11 mouse cellular contexts compared by ENCODE assay signal in the genomic region with DNA sequence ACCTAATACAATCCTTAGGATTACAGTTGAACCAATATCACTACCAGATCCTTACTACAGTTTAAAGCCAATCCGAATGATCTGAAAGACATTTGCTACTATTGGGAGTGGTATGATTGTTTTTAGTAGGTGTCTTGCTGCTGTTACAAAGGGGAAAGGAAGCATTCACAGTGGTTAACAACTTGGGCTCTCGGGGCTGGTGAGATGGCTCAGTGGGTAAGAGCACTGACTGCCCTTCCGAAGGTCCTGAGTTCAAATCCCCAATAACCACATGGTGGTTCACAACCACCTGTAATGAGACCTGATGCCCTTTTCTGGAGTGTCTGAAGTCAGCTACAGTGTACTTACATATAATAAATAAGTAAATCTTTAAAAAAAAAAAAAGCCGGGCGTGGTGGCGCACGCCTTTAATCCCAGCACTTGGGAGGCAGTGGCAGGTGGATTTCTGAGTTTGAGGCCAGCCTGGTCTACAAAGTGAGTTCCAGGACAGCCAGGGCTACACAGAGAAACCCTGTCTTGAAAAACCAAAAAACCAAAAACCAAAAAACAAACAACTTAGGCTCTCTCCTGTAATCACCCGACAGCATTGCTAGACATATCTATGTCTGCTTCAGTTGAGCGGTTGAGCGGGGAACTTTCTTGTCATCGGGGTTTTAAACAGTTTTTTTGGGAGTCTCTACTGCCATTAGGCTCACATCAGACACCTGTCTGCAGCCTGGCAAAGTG. TPM values are rescaled to one million over a fixed set of nuclear protein-coding genes. Genes with fewer than 3 reads are reported as not detected.
DNase-seq lines count a peak whose midpoint lies in the region; ATAC-seq and TF ChIP-seq lines count a peak whose summit lies in the region.
"Not testable (repeated sequence)": the region's sequence is repeated elsewhere in the genome, so short reads cannot be mapped to it uniquely, and the experiment has no call there.
"Had no signal": no experiment of that assay in that cellular context is flagged by ENCODE, and none has a peak within 500 bp of the region (broad histone marks: within the 10 kb centered on the region; RNA-seq: fewer than 3 reads in every experiment).

No protein-coding gene starts in this region.

- TF ChIP-seq CTCF in forebrain, postnatal 0 days (IDR thresholded peaks at IDR 0.05; ENCODE audit: low read depth): not testable (repeated sequence)

- H3K27ac ChIP-seq in forebrain, postnatal 0 days (ENCODE audit: low read depth, low read length): peak overlapping the region; percentile 80
- peak overlapping the region; percentile 65; the same call in 1 of the 2 replicates for H3K27ac ChIP-seq in heart, embryonic 15.5 days
- peak overlapping the region; percentile 85 for H3K27ac ChIP-seq in hindbrain, embryonic 15.5 days (replicated peaks)
- peak overlapping the region; percentile 94 for H3K27ac ChIP-seq in liver, embryonic 11.5 days (ENCODE audit: low read depth, low read length)
- peak overlapping the region; percentile 77 for H3K27ac ChIP-seq in midbrain, embryonic 15.5 days
- peak overlapping the region; percentile 52; the same call in 1 of the 2 replicates for H3K27ac ChIP-seq in stomach, embryonic 14.5 days (ENCODE audit: low read length)

- H3K4me1 ChIP-seq in erythroblast, embryonic 14.5 days (ENCODE audit: control insufficient read depth): peaks cover 42% of the 10 kb centered on the region
- peaks cover 16% of the 10 kb centered on the region; the same call in 1 of the 2 replicates for H3K4me1 ChIP-seq in forebrain, postnatal 0 days (ENCODE audit: insufficient read depth)
- peaks cover 21% of the 10 kb centered on the region for H3K4me1 ChIP-seq in heart, embryonic 15.5 days (replicated peaks)
- peaks cover 35% of the 10 kb centered on the region for H3K4me1 ChIP-seq in hindbrain, embryonic 15.5 days (replicated peaks)
- peaks cover 31% of the 10 kb centered on the region for H3K4me1 ChIP-seq in liver, embryonic 11.5 days (replicated peaks; ENCODE audit: control insufficient read depth, insufficient read depth, low read length)
- peaks cover 28% of the 10 kb centered on the region for H3K4me1 ChIP-seq in midbrain, embryonic 15.5 days
- H3K4me1 ChIP-seq in stomach, embryonic 14.5 days (ENCODE audit: control insufficient read depth, insufficient read depth, low read length): not testable (repeated sequence)

- H3K4me3 ChIP-seq in erythroblast, embryonic 14.5 days (replicated peaks): peak overlapping the region; percentile 49
- not testable (repeated sequence) for H3K4me3 ChIP-seq in forebrain, postnatal 0 days (ENCODE audit: low read depth, low read length); heart, embryonic 15.5 days; hindbrain, embryonic 15.5 days; midbrain, embryonic 15.5 days; stomach, embryonic 14.5 days (ENCODE audit: low read depth, low read length)
- peak overlapping the region; percentile 21; the same call in 1 of the 2 replicates for H3K4me3 ChIP-seq in liver, embryonic 11.5 days (ENCODE audit: low read depth, low read length)

- H3K9me3 ChIP-seq in erythroblast, embryonic 14.5 days (ENCODE audit: control insufficient read depth, low read length); forebrain, postnatal 0 days (ENCODE audit: low read length); heart, embryonic 15.5 days (replicated peaks); hindbrain, embryonic 15.5 days; liver, embryonic 11.5 days (ENCODE audit: control insufficient read depth, low read length); midbrain, embryonic 15.5 days; stomach, embryonic 14.5 days (ENCODE audit: control insufficient read depth, low read depth, low read length): not testable (repeated sequence)

- not testable (repeated sequence) for DNase-seq in forebrain, postnatal 0 days; liver, embryonic 11.5 days (ENCODE audit: low spot score)

- H3K27me3 ChIP-seq in erythroblast, embryonic 14.5 days (ENCODE audit: control insufficient read depth); forebrain, postnatal 0 days (ENCODE audit: insufficient read depth, low read length); heart, embryonic 15.5 days; hindbrain, embryonic 15.5 days; liver, embryonic 11.5 days (replicated peaks; ENCODE audit: control insufficient read depth, insufficient read depth, low read length); midbrain, embryonic 15.5 days (replicated peaks); stomach, embryonic 14.5 days (ENCODE audit: control insufficient read depth, insufficient read depth, low read length): not testable (repeated sequence)

- ATAC-seq in forebrain, postnatal 0 days; heart, embryonic 15.5 days (replicated peaks; ENCODE audit: insufficient number of reproducible peaks, insufficient read depth, low FRiP score, low read depth); hindbrain, embryonic 15.5 days (ENCODE audit: low FRiP score, low read depth); liver, embryonic 11.5 days (replicated peaks; ENCODE audit: low FRiP score); midbrain, embryonic 15.5 days (replicated peaks); stomach, embryonic 14.5 days (ENCODE audit: insufficient number of reproducible peaks, insufficient read depth, low FRiP score, low read depth): not testable (repeated sequence)
- peak; percentile 16 for ATAC-seq in megakaryocyte progenitor cell, adult 5-6 weeks (replicated peaks; ENCODE audit: poor library complexity)

- WGBS in forebrain, postnatal 0 days: 88% methylated on average over 11 of the region's 11 CpGs
- WGBS in heart, embryonic 15.5 days: 85% methylated on average over 11 of the region's 11 CpGs
- WGBS in hindbrain, embryonic 15.5 days: 87% methylated on average over 11 of the region's 11 CpGs
- 75% methylated on average over 11 of the region's 11 CpGs for WGBS in liver, embryonic 11.5 days
- WGBS in midbrain, embryonic 15.5 days: 87% methylated on average over 11 of the region's 11 CpGs
- 89% methylated on average over 11 of the region's 11 CpGs for WGBS in stomach, embryonic 14.5 days

- H3K4me2 ChIP-seq in forebrain, postnatal 0 days (ENCODE audit: low read depth); heart, embryonic 15.5 days; hindbrain, embryonic 15.5 days; stomach, embryonic 14.5 days (replicated peaks; ENCODE audit: low read depth, low read length): not testable (repeated sequence)
- peak overlapping the region; percentile 65 for H3K4me2 ChIP-seq in liver, embryonic 11.5 days
- H3K4me2 ChIP-seq in midbrain, embryonic 15.5 days: 0 out of 2 replicates have a peak overlapping the region, but pooled peaks have one; percentile 8

- not testable (repeated sequence) for H3K9ac ChIP-seq in forebrain, postnatal 0 days; heart, embryonic 15.5 days; hindbrain, embryonic 15.5 days; midbrain, embryonic 15.5 days; stomach, embryonic 14.5 days (replicated peaks; ENCODE audit: low read depth, low read length)
- H3K9ac ChIP-seq in liver, embryonic 11.5 days (ENCODE audit: low read depth, low read length): peak overlapping the region; percentile 49; the same call in 1 of the 2 replicates

- not testable (repeated sequence) for H3K36me3 ChIP-seq in erythroblast, embryonic 14.5 days (ENCODE audit: control insufficient read depth); forebrain, postnatal 0 days (ENCODE audit: insufficient read depth); heart, embryonic 15.5 days; hindbrain, embryonic 15.5 days; liver, embryonic 11.5 days (ENCODE audit: control insufficient read depth, insufficient read depth, low read length); midbrain, embryonic 15.5 days (replicated peaks); stomach, embryonic 14.5 days (ENCODE audit: control insufficient read depth, insufficient read depth, low read length)

RNA-seq across cellular contexts. Expression of gene 1810049J17Rik, which starts 45.0 kb away (rescaled TPM):
- polyA plus RNA-seq in erythroblast, embryonic 14.5 days (2012): not detected in 2 replicates
- not detected in 2 replicates for total RNA-seq in forebrain, postnatal 0 days (2014; rRNA removed)
- polyA plus RNA-seq in forebrain, postnatal 0 days (2015; fragmentation: Nextera tagmentation; extraction: Ambion mirVana): 0.72 and 2.1 TPM in 2 replicates
- 0.71 TPM in 1 of 2 replicates, not detected in the other for polyA plus RNA-seq in heart, embryonic 15.5 days (2015; fragmentation: Nextera tagmentation; extraction: Ambion mirVana)
- polyA plus RNA-seq in hindbrain, embryonic 15.5 days (2015; fragmentation: Nextera tagmentation; extraction: Ambion mirVana): 0.82 and 1.2 TPM in 2 replicates
- 0.58 and 1.3 TPM in 2 replicates for polyA plus RNA-seq in liver, embryonic 11.5 days (2014; fragmentation: Nextera tagmentation; extraction: Ambion mirVana)
- not detected in 2 replicates for total RNA-seq in megakaryocyte progenitor cell, adult 5-6 weeks (2015)
- 0.58 TPM in 1 of 2 replicates, not detected in the other for total RNA-seq in megakaryocyte progenitor cell, adult 5-6 weeks (2017)
- polyA plus RNA-seq in midbrain, embryonic 15.5 days (2015; fragmentation: Nextera tagmentation; extraction: Ambion mirVana): 1.1 TPM in 2 replicates
- polyA plus RNA-seq in stomach, embryonic 14.5 days (2014; fragmentation: Nextera tagmentation; extraction: Ambion mirVana): 1.2 and 2.1 TPM in 2 replicates
- total RNA-seq: gastrocnemius, postnatal 36 days; hematopoietic stem cell, adult 5-6 weeks had no signal
- polyA plus RNA-seq: lung, adult 2 months had no signal

RNA-seq across cellular contexts. Expression of gene Golph3, which starts 45.5 kb away (rescaled TPM):
- polyA plus RNA-seq in erythroblast, embryonic 14.5 days (2012): 20.6 and 30.2 TPM in 2 replicates
- total RNA-seq in forebrain, postnatal 0 days (2014; rRNA removed): 78.5 and 106 TPM in 2 replicates
- 45.0 and 51.3 TPM in 2 replicates for polyA plus RNA-seq in forebrain, postnatal 0 days (2015; fragmentation: Nextera tagmentation; extraction: Ambion mirVana)
- polyA plus RNA-seq in heart, embryonic 15.5 days (2015; fragmentation: Nextera tagmentation; extraction: Ambion mirVana): 62.7 and 69.4 TPM in 2 replicates
- polyA plus RNA-seq in hindbrain, embryonic 15.5 days (2015; fragmentation: Nextera tagmentation; extraction: Ambion mirVana): 69.9 and 71.4 TPM in 2 replicates
- polyA plus RNA-seq in liver, embryonic 11.5 days (2014; fragmentation: Nextera tagmentation; extraction: Ambion mirVana): 93.0 and 107 TPM in 2 replicates
- 110 and 118 TPM in 2 replicates for total RNA-seq in megakaryocyte progenitor cell, adult 5-6 weeks (2015)
- 86.6 and 94.4 TPM in 2 replicates for total RNA-seq in megakaryocyte progenitor cell, adult 5-6 weeks (2017)
- polyA plus RNA-seq in midbrain, embryonic 15.5 days (2015; fragmentation: Nextera tagmentation; extraction: Ambion mirVana): 62.6 and 64.8 TPM in 2 replicates
- polyA plus RNA-seq in stomach, embryonic 14.5 days (2014; fragmentation: Nextera tagmentation; extraction: Ambion mirVana): 101 and 118 TPM in 2 replicates
